Mouse (Mus musculus) bone marrow, adult 2 months (tissue): ENCODE data around the gene Gm45521. TPM values are rescaled to one million over a fixed set of nuclear protein-coding genes. Genes with fewer than 3 reads are reported as not detected.

Experiments
- H3K27ac ChIP-seq: fragments of 200-500 bp; 2 replicates; pipeline ENCODE4 v1.5.1; 2012; ENCODE audit warnings: low read depth, mild to moderate bottlenecking, control low read depth, inconsistent platforms, low read length; ENCODE audit not compliant: control insufficient read depth, poor library complexity, insufficient read depth
- H3K4me1 ChIP-seq: fragments of 200-500 bp; 2 replicates; pipeline ENCODE4 v1.6.1; 2011; ENCODE audit warnings: low read length; ENCODE audit not compliant: control insufficient read depth, insufficient read depth
- H3K4me3 ChIP-seq: fragments of 200-500 bp; replicated peaks from 2 replicates; pipeline ENCODE3; 2011; ENCODE audit warnings: mild to moderate bottlenecking, low read depth, low read length, control low read depth; ENCODE audit not compliant: control insufficient read depth
- CTCF ChIP-seq: fragments of 200-500 bp; IDR thresholded peaks from 2 replicates; pipeline ENCODE4 v1.5.1; 2011; ENCODE audit warnings: low read length, control low read depth; ENCODE audit not compliant: control insufficient read depth, insufficient read depth
- POLR2A ChIP-seq: fragments of 200-500 bp; IDR thresholded peaks from 2 replicates; pipeline ENCODE4 v1.6.1; 2011; ENCODE audit warnings: low read depth, mild to moderate bottlenecking, control low read depth, low read length, borderline replicate concordance; ENCODE audit not compliant: control insufficient read depth
- WGBS: fragments of 180-500 bp; shearing (Covaris S2); methylation state at CpG from one replicate; pipeline ENCODE4 v1.1.7; 2018; 5-methylcytosine and 5-hydroxymethylcytosine counted together
- polyA plus RNA-seq: library from polyadenylated mRNA; stranded (reverse); fragments of >200 nt; gene quantifications from 2 replicates; pipeline ENCODE4 v1.2.4, GENCODE M21; 2011; ENCODE audit warnings: low replicate concordance; ENCODE audit not compliant: missing spikeins, insufficient read depth, insufficient read length

Gene Gm45521
- not detected in 2 replicates for polyA plus RNA-seq

GRCm38 (mm10) chr14:7957049-7957448, at the start of gene Gm45521:
Gene Gm45521 (plus strand): TSS chr14:7957288.
- Histone ChIP-seq H3K4me1 (no peaks in the 10 kb centered on the region), H3K4me3 (no peak within 1 kb of the TSS), H3K27ac (no peak within 1 kb of the TSS)
- 84% methylated on average over 9 of the region's 9 CpGs for WGBS
- no peak for TF ChIP-seq POLR2A
- no peak for TF ChIP-seq CTCF

DNA sequence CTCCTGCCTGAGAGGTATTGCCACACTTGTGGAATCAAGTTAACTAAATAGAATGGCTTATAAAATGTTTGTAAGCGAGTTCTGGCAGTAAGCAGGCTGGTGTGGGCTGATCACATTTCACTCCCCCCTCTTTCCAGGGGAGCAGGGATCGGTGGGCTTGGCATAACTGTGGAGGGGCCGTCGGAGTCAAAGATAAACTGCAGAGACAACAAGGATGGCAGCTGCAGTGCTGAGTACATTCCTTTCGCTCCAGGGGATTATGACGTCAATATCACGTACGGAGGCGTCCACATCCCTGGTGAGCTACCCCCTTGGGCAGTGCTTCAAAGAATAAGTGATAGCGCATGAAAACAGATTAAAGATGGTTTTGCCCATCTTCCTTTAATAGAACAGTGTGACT, 47.6 kb upstream of the Gm45521 start:
- Histone ChIP-seq H3K4me3 (no peak overlapping the region), H3K27ac (no peak overlapping the region), H3K4me1 (peaks cover 2% of the 10 kb centered on the region; the same call in 1 of the 2 replicates)
- WGBS: 89% methylated on average over 10 of the region's 10 CpGs
- TF ChIP-seq POLR2A (no peak), CTCF (no peak)

- Histone ChIP-seq H3K4me3 (no peak overlapping the region), H3K4me1 (peaks cover 4% of the 10 kb centered on the region; the same call in 1 of the 2 replicates), H3K27ac (no peak overlapping the region; the same call in 1 of the 2 replicates)
- WGBS: 8% methylated on average over 7 of the region's 7 CpGs
- TF ChIP-seq CTCF: no peak
- TF ChIP-seq POLR2A: no peak
Measured at GRCm38 (mm10) chr14:7913842-7914241, 43.2 kb upstream of the Gm45521 start.

GRCm38 (mm10) chr14:7914461-7914860, 42.6 kb upstream of the Gm45521 start:
- H3K4me1 ChIP-seq: peaks cover 6% of the 10 kb centered on the region; the same call in 1 of the 2 replicates
- 60% methylated on average over 4 of the region's 4 CpGs for WGBS
- TF ChIP-seq CTCF: no peak
- no peak for TF ChIP-seq POLR2A
- H3K27ac ChIP-seq: no peak overlapping the region
- no peak overlapping the region for H3K4me3 ChIP-seq

DNA sequence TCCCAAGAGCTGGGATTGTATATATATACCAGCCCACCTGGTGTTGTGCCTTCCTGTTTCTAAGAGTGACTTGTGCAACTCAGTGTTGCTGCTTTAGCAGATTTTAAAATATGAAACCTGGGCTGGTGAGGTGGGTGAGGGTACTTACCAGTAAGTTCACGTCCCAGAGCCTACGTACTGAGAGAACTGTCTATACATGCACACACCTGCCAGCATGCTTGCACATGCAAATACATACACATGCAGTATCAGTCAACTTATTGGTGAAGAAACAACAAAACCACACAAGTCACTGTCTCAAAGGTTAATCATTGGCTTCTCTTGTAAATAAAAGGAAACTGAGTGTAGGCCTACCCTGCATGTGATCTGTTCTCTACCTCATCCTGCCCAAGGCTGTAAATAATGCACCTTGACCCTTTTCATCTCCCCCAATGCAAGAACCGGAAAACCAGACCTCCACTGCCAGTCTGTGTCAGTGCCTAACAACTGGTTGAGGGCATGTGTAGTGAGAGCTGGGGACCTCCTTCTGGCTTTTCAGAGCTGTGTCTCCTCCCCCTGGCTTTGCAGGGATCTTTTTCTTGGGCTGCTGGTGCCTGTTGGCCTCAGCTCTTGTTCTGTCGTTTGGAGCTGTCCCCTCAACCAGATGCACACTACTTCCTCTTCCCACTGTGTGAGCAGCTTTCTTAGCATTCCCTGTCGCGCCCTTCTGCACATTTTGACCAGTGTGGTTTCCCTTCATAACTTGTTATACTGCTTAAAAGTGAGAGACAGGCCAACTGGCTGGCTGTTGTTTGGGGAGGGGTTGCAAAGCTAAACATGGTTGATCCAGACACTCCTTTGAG, 38.7 kb upstream of the Gm45521 start:
- Histone ChIP-seq H3K27ac (no peak overlapping the region), H3K4me1 (peaks cover 13% of the 10 kb centered on the region), H3K4me3 (no peak overlapping the region)
- WGBS: 31% methylated on average over 6 of the region's 6 CpGs
- TF ChIP-seq POLR2A (no peak), CTCF (no peak)

DNA sequence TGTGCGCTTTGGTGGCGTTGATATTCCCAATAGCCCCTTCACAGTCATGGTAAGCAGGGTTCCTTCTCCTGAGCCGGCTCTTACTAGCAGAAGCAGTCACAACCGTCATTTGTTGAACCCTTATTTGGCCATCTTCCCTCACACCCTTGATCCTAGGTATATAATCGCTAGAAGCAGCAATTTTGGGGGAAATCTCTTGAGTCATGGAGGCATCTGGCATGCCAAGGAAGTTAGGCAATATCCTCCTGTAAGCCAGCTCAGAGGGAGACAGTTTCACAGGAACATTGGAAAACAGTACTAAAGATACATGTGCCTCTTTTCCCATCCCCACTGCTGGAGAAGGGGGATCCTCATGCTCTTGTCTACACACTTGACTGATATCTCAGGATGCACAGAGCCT, 37.8 kb upstream of the Gm45521 start:
- TF ChIP-seq POLR2A (no peak), CTCF (no peak)
- H3K4me3 ChIP-seq: no peak overlapping the region
- H3K4me1 ChIP-seq: peaks cover 12% of the 10 kb centered on the region
- H3K27ac ChIP-seq: no peak overlapping the region
- WGBS: 50% methylated on average over 5 of the region's 5 CpGs

- H3K4me1 ChIP-seq: peaks cover 12% of the 10 kb centered on the region
- 73% methylated on average over 4 of the region's 4 CpGs for WGBS
- no peak overlapping the region for H3K4me3 ChIP-seq
- TF ChIP-seq POLR2A (no peak), CTCF (no peak)
- no peak overlapping the region for H3K27ac ChIP-seq
Measured at GRCm38 (mm10) chr14:7919921-7920320, 37.2 kb upstream of the Gm45521 start.

GRCm38 (mm10) chr14:7921459-7921858, 35.6 kb upstream of the Gm45521 start:
- Histone ChIP-seq H3K27ac (no peak overlapping the region), H3K4me1 (peaks cover 12% of the 10 kb centered on the region), H3K4me3 (no peak overlapping the region)
- 8% methylated on average over 5 of the region's 5 CpGs for WGBS
- TF ChIP-seq CTCF (no peak), POLR2A (no peak)
